Mouse (Mus musculus): ENCODE data around the gene Fgg. TPM values are rescaled to one million over a fixed set of nuclear protein-coding genes. Genes with fewer than 3 reads are reported as not detected.

Gene Fgg
- polyA plus RNA-seq, 1 experiment from 2014 or later: not detected

- Histone ChIP-seq H3K9me3 (ENCODE audit: control insufficient read depth, low read length) (no peaks in the 10 kb centered on the region), H3K27ac (ENCODE audit: low read depth, low read length) (no peak overlapping the region), H3K4me1 (ENCODE audit: control insufficient read depth, insufficient read depth, low read length) (0 out of 2 replicates have a peak, but pooled peaks cover 3% of the 10 kb centered on the region), H3K36me3 (ENCODE audit: control insufficient read depth, insufficient read depth, low read length) (no peaks in the 10 kb centered on the region), H3K27me3 (ENCODE audit: control insufficient read depth, insufficient read depth, low read length) (peaks cover 6% of the 10 kb centered on the region; the same call in 1 of the 2 replicates), H3K9ac (ENCODE audit: low read depth, low read length) (no peak overlapping the region), H3K4me2 (replicated peaks; ENCODE audit: low read depth, low read length) (no peak overlapping the region), H3K4me3 (ENCODE audit: low read length) (no peak overlapping the region)
- peak; percentile 86 for ATAC-seq (ENCODE audit: low FRiP score, low TSS enrichment)
- WGBS: 32% methylated on average over 8 of the region's 8 CpGs
Measured at GRCm38 (mm10) chr3:82998772-82999463, 8.6 kb upstream of the Fgg start.

- Histone ChIP-seq H3K27ac (ENCODE audit: low read depth, low read length) (no peak overlapping the region), H3K9ac (ENCODE audit: low read depth, low read length) (no peak overlapping the region), H3K4me2 (replicated peaks; ENCODE audit: low read depth, low read length) (no peak overlapping the region), H3K4me3 (ENCODE audit: low read length) (no peak overlapping the region), H3K4me1 (ENCODE audit: control insufficient read depth, insufficient read depth, low read length) (0 out of 2 replicates have a peak, but pooled peaks cover 3% of the 10 kb centered on the region), H3K27me3 (ENCODE audit: control insufficient read depth, insufficient read depth, low read length) (peaks cover 3% of the 10 kb centered on the region; the same call in 1 of the 2 replicates), H3K9me3 (ENCODE audit: control insufficient read depth, low read length) (no peaks in the 10 kb centered on the region), H3K36me3 (ENCODE audit: control insufficient read depth, insufficient read depth, low read length) (no peaks in the 10 kb centered on the region)
- 74% methylated on average over 9 of the region's 9 CpGs for WGBS
- ATAC-seq (ENCODE audit: low FRiP score, low TSS enrichment): no peak
Measured at GRCm38 (mm10) chr3:82999995-83000394, 7.5 kb upstream of the Fgg start.

GRCm38 (mm10) chr3:83002191-83002590 lies 5.3 kb upstream of the Fgg start:
- Histone ChIP-seq H3K9ac (ENCODE audit: low read depth, low read length) (no peak overlapping the region), H3K4me3 (ENCODE audit: low read length) (no peak overlapping the region), H3K4me2 (replicated peaks; ENCODE audit: low read depth, low read length) (no peak overlapping the region), H3K36me3 (ENCODE audit: control insufficient read depth, insufficient read depth, low read length) (no peaks in the 10 kb centered on the region), H3K4me1 (ENCODE audit: control insufficient read depth, insufficient read depth, low read length) (no peaks in the 10 kb centered on the region), H3K9me3 (ENCODE audit: control insufficient read depth, low read length) (no peaks in the 10 kb centered on the region), H3K27me3 (ENCODE audit: control insufficient read depth, insufficient read depth, low read length) (no peaks in the 10 kb centered on the region), H3K27ac (ENCODE audit: low read depth, low read length) (no peak overlapping the region)
- WGBS: 3% methylated on average over 2 of the region's 2 CpGs
- ATAC-seq (ENCODE audit: low FRiP score, low TSS enrichment): 0 out of 2 replicates have a peak, but pooled peaks have one; percentile 44

GRCm38 (mm10) chr3:83003068-83003467 lies 4.5 kb upstream of the Fgg start:
- H3K4me3 ChIP-seq (ENCODE audit: low read length): no peak overlapping the region
- no peaks in the 10 kb centered on the region for H3K9me3 ChIP-seq (ENCODE audit: control insufficient read depth, low read length)
- H3K36me3 ChIP-seq (ENCODE audit: control insufficient read depth, insufficient read depth, low read length): no peaks in the 10 kb centered on the region
- no peak overlapping the region for H3K27ac ChIP-seq (ENCODE audit: low read depth, low read length)
- H3K4me2 ChIP-seq (replicated peaks; ENCODE audit: low read depth, low read length): no peak overlapping the region
- H3K4me1 ChIP-seq (ENCODE audit: control insufficient read depth, insufficient read depth, low read length): no peaks in the 10 kb centered on the region
- H3K27me3 ChIP-seq (ENCODE audit: control insufficient read depth, insufficient read depth, low read length): no peaks in the 10 kb centered on the region
- 87% methylated on average over 8 of the region's 8 CpGs for WGBS
- H3K9ac ChIP-seq (ENCODE audit: low read depth, low read length): no peak overlapping the region
- ATAC-seq (ENCODE audit: low FRiP score, low TSS enrichment): no peak

- no peaks in the 10 kb centered on the region for H3K27me3 ChIP-seq (ENCODE audit: control insufficient read depth, insufficient read depth, low read length)
- no peak overlapping the region for H3K4me2 ChIP-seq (replicated peaks; ENCODE audit: low read depth, low read length)
- WGBS: 87% methylated on average over 7 of the region's 7 CpGs
- H3K27ac ChIP-seq (ENCODE audit: low read depth, low read length): no peak overlapping the region
- H3K4me3 ChIP-seq (ENCODE audit: low read length): no peak overlapping the region
- H3K9me3 ChIP-seq (ENCODE audit: control insufficient read depth, low read length): no peaks in the 10 kb centered on the region
- no peaks in the 10 kb centered on the region for H3K36me3 ChIP-seq (ENCODE audit: control insufficient read depth, insufficient read depth, low read length)
- ATAC-seq (ENCODE audit: low FRiP score, low TSS enrichment): no peak
- H3K4me1 ChIP-seq (ENCODE audit: control insufficient read depth, insufficient read depth, low read length): no peaks in the 10 kb centered on the region
- H3K9ac ChIP-seq (ENCODE audit: low read depth, low read length): no peak overlapping the region
Measured at GRCm38 (mm10) chr3:83004801-83005200, 2.7 kb upstream of the Fgg start.

GRCm38 (mm10) chr3:83010291-83010690 lies 2.8 kb downstream of the Fgg start:
- H3K9ac ChIP-seq (ENCODE audit: low read depth, low read length): no peak overlapping the region
- WGBS: 76% methylated on average over 11 of the region's 11 CpGs
- H3K9me3 ChIP-seq (ENCODE audit: control insufficient read depth, low read length): no peaks in the 10 kb centered on the region
- no peaks in the 10 kb centered on the region for H3K4me1 ChIP-seq (ENCODE audit: control insufficient read depth, insufficient read depth, low read length)
- no peak overlapping the region for H3K27ac ChIP-seq (ENCODE audit: low read depth, low read length)
- H3K4me2 ChIP-seq (replicated peaks; ENCODE audit: low read depth, low read length): no peak overlapping the region
- no peaks in the 10 kb centered on the region for H3K36me3 ChIP-seq (ENCODE audit: control insufficient read depth, insufficient read depth, low read length)
- no peaks in the 10 kb centered on the region; the same call in 1 of the 2 replicates for H3K27me3 ChIP-seq (ENCODE audit: control insufficient read depth, insufficient read depth, low read length)
- ATAC-seq (ENCODE audit: low FRiP score, low TSS enrichment): no peak
- H3K4me3 ChIP-seq (ENCODE audit: low read length): no peak overlapping the region

GRCm38 (mm10) chr3:83011136-83011535 lies 3.6 kb downstream of the Fgg start:
- no peaks in the 10 kb centered on the region for H3K4me1 ChIP-seq (ENCODE audit: control insufficient read depth, insufficient read depth, low read length)
- no peak for ATAC-seq (ENCODE audit: low FRiP score, low TSS enrichment)

GRCm38 (mm10) chr3:83011565-83011964 lies 4.0 kb downstream of the Fgg start:
- H3K9me3 ChIP-seq (ENCODE audit: control insufficient read depth, low read length): no peaks in the 10 kb centered on the region
- no peak for ATAC-seq (ENCODE audit: low FRiP score, low TSS enrichment)
- no peak overlapping the region for H3K9ac ChIP-seq (ENCODE audit: low read depth, low read length)
- H3K4me2 ChIP-seq (replicated peaks; ENCODE audit: low read depth, low read length): no peak overlapping the region
- no peak overlapping the region for H3K4me3 ChIP-seq (ENCODE audit: low read length)
- 73% methylated on average over 4 of the region's 4 CpGs for WGBS
- no peaks in the 10 kb centered on the region for H3K4me1 ChIP-seq (ENCODE audit: control insufficient read depth, insufficient read depth, low read length)
- H3K27me3 ChIP-seq (ENCODE audit: control insufficient read depth, insufficient read depth, low read length): no peaks in the 10 kb centered on the region; the same call in 1 of the 2 replicates
- no peak overlapping the region for H3K27ac ChIP-seq (ENCODE audit: low read depth, low read length)
- no peaks in the 10 kb centered on the region for H3K36me3 ChIP-seq (ENCODE audit: control insufficient read depth, insufficient read depth, low read length)

More at GRCm38 (mm10) chr3:83011136-83011535, 3.6 kb downstream of the Fgg start:
- Histone ChIP-seq H3K27ac (ENCODE audit: low read depth, low read length) (no peak overlapping the region), H3K9ac (ENCODE audit: low read depth, low read length) (no peak overlapping the region), H3K4me3 (ENCODE audit: low read length) (no peak overlapping the region), H3K36me3 (ENCODE audit: control insufficient read depth, insufficient read depth, low read length) (no peaks in the 10 kb centered on the region), H3K9me3 (ENCODE audit: control insufficient read depth, low read length) (no peaks in the 10 kb centered on the region), H3K4me2 (replicated peaks; ENCODE audit: low read depth, low read length) (no peak overlapping the region), H3K27me3 (ENCODE audit: control insufficient read depth, insufficient read depth, low read length) (no peaks in the 10 kb centered on the region; the same call in 1 of the 2 replicates)
- WGBS: 88% methylated on average over 4 of the region's 4 CpGs

GRCm38 (mm10) chr3:83012636-83013035 lies 5.1 kb downstream of the Fgg start:
- WGBS: 90% methylated on average over 19 of the region's 19 CpGs
- no peaks in the 10 kb centered on the region for H3K36me3 ChIP-seq (ENCODE audit: control insufficient read depth, insufficient read depth, low read length)
- no peak for ATAC-seq (ENCODE audit: low FRiP score, low TSS enrichment)

More at GRCm38 (mm10) chr3:83012636-83013035, 5.1 kb downstream of the Fgg start:
- H3K27ac ChIP-seq (ENCODE audit: low read depth, low read length): no peak overlapping the region
- no peaks in the 10 kb centered on the region for H3K4me1 ChIP-seq (ENCODE audit: control insufficient read depth, insufficient read depth, low read length)
- no peak overlapping the region for H3K4me3 ChIP-seq (ENCODE audit: low read length)
- no peaks in the 10 kb centered on the region for H3K9me3 ChIP-seq (ENCODE audit: control insufficient read depth, low read length)
- H3K27me3 ChIP-seq (ENCODE audit: control insufficient read depth, insufficient read depth, low read length): no peaks in the 10 kb centered on the region; the same call in 1 of the 2 replicates
- H3K4me2 ChIP-seq (replicated peaks; ENCODE audit: low read depth, low read length): no peak overlapping the region
- H3K9ac ChIP-seq (ENCODE audit: low read depth, low read length): no peak overlapping the region
